Mouse (Mus musculus) G1E (cell line): ENCODE data around the gene Trim24.

Source experiments
- CTCF ChIP-seq: IDR thresholded peaks from 2 replicates; pipeline ENCODE4 v1.5.1; 2012; ENCODE audit warnings: low read depth, low read length, inconsistent platforms, mixed read lengths
- GATA1 ChIP-seq: IDR thresholded peaks from 2 replicates; pipeline ENCODE4 v1.6.1; 2012; ENCODE audit warnings: borderline replicate concordance, low read length, inconsistent platforms, mixed read lengths
- TAL1 ChIP-seq: conservative IDR thresholded peaks from 2 replicates; pipeline ENCODE4 v1.6.1; 2012; ENCODE audit warnings: low read depth, low read length, inconsistent platforms, mixed read lengths

- TF ChIP-seq CTCF: no peak
- no peak for TF ChIP-seq TAL1
- TF ChIP-seq GATA1: no peak
Measured at GRCm38 (mm10) chr6:37821531-37822051, 49.0 kb upstream of the Trim24 start.
